Mouse (Mus musculus) limb, embryonic 11.5 days (tissue): ENCODE data around the gene Ugt1a2. TPM values are rescaled to one million over a fixed set of nuclear protein-coding genes. Genes with fewer than 3 reads are reported as not detected.

Source experiments
- ATAC-seq: fragments of 200-750 bp; cut with Nextera tagmentation; 2 replicates; pipeline ENCODE4 v1.8.0; 2017; ENCODE audit warnings: low read depth; ENCODE audit not compliant: insufficient number of reproducible peaks, low FRiP score, low TSS enrichment
- DNase-seq: peaks from one replicate; pipeline ENCODE4 v3.0.0-alpha.2; 2015; ENCODE audit warnings: low spot score
- H3K27ac ChIP-seq: fragments of 300-500 bp; sonication (generic); replicated peaks from 2 replicates; pipeline ENCODE4 v1.5.1; 2014; ENCODE audit warnings: low read depth, mild to moderate bottlenecking, low read length
- H3K27me3 ChIP-seq: fragments of 300-500 bp; sonication (generic); 2 replicates; pipeline ENCODE4 v1.6.1; 2014; ENCODE audit warnings: mild to moderate bottlenecking, low read length, mixed read lengths; ENCODE audit not compliant: control insufficient read depth, insufficient read depth
- H3K36me3 ChIP-seq: fragments of 300-500 bp; sonication (generic); 2 replicates; pipeline ENCODE4 v1.6.1; 2014; ENCODE audit warnings: mild to moderate bottlenecking, low read length, moderate library complexity, mixed read lengths; ENCODE audit not compliant: control insufficient read depth, insufficient read depth
- H3K4me1 ChIP-seq: fragments of 300-500 bp; sonication (generic); 2 replicates; pipeline ENCODE4 v1.6.1; 2014; ENCODE audit warnings: low read length, mixed read lengths; ENCODE audit not compliant: control insufficient read depth, insufficient read depth
- H3K4me2 ChIP-seq: fragments of 300-500 bp; sonication (generic); 2 replicates; pipeline ENCODE4 v1.6.1; 2014; ENCODE audit warnings: low read depth, mild to moderate bottlenecking, moderate library complexity; ENCODE audit not compliant: severe bottlenecking
- H3K4me3 ChIP-seq: fragments of 300-500 bp; sonication (generic); 2 replicates; pipeline ENCODE4 v1.5.1; 2014; ENCODE audit warnings: low read depth, low read length
- H3K9ac ChIP-seq: fragments of 300-500 bp; sonication (generic); 2 replicates; pipeline ENCODE4 v1.6.1; 2014; ENCODE audit warnings: mild to moderate bottlenecking, low read length
- H3K9me3 ChIP-seq: fragments of 300-500 bp; sonication (generic); 2 replicates; pipeline ENCODE4 v1.6.1; 2016; ENCODE audit warnings: low read length; ENCODE audit not compliant: control insufficient read depth
- WGBS: fragments of 180-500 bp; shearing (Covaris S2); extraction: QIAGEN DNeasy Blood & Tissue Kit; methylation state at CpG from one replicate; pipeline ENCODE4 v1.1.7; 2014; 5-methylcytosine and 5-hydroxymethylcytosine counted together
- polyA plus RNA-seq: library from polyadenylated mRNA; unstranded; fragments of >200 nt; fragmentation: Nextera tagmentation; extraction: Ambion mirVana; gene quantifications from 2 replicates; pipeline ENCODE4 v1.2.1, GENCODE M21; 2014

Gene Ugt1a2
- polyA plus RNA-seq, 1 experiment from 2014 or later: not detected

DNA sequence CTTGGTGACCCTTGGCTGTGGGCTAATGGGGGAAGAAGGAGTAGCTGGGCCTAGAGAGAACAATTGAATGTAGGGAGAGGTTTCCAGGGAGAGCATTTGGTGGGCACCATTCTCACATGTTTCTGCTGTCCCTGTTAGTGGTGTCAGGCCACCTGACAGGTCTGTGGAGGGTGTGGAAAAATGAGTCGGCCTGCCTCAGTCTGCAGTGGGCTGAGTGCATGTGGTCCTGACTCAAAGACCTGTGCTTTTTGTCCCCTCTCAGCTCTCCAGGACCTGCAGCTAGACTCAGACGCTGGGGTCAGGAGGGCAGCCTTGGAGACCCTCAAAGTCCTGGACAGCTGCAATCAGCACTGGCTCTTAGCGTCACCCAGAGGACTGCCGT lies 59.2 kb downstream of the Ugt1a2 start:
- no peak overlapping the region for H3K4me2 ChIP-seq
- H3K27me3 ChIP-seq: no peaks in the 10 kb centered on the region
- 81% methylated on average over 4 of the region's 4 CpGs for WGBS
- H3K36me3 ChIP-seq: peaks cover 38% of the 10 kb centered on the region
- H3K9me3 ChIP-seq: peaks cover 69% of the 10 kb centered on the region
- no peaks in the 10 kb centered on the region for H3K4me1 ChIP-seq
- ATAC-seq (no peak), DNase-seq (no peak)
- no peak overlapping the region for H3K27ac ChIP-seq
- H3K9ac ChIP-seq: no peak overlapping the region
- H3K4me3 ChIP-seq: no peak overlapping the region

- WGBS: 86% methylated on average over 6 of the region's 6 CpGs
- no peaks in the 10 kb centered on the region for H3K4me1 ChIP-seq
- H3K4me2 ChIP-seq: no peak overlapping the region
- no peak overlapping the region for H3K9ac ChIP-seq
- H3K4me3 ChIP-seq: no peak overlapping the region
- peaks cover 68% of the 10 kb centered on the region for H3K9me3 ChIP-seq
- H3K36me3 ChIP-seq: peaks cover 42% of the 10 kb centered on the region
- H3K27me3 ChIP-seq: no peaks in the 10 kb centered on the region
- H3K27ac ChIP-seq: no peak overlapping the region
- no peak for ATAC-seq
- no peak for DNase-seq
Measured at GRCm38 (mm10) chr1:88260114-88260513, 59.7 kb downstream of the Ugt1a2 start.

GRCm38 (mm10) chr1:88260604-88261377 lies 60.4 kb downstream of the Ugt1a2 start:
- no peak for ATAC-seq
- no peaks in the 10 kb centered on the region for H3K4me1 ChIP-seq

DNA sequence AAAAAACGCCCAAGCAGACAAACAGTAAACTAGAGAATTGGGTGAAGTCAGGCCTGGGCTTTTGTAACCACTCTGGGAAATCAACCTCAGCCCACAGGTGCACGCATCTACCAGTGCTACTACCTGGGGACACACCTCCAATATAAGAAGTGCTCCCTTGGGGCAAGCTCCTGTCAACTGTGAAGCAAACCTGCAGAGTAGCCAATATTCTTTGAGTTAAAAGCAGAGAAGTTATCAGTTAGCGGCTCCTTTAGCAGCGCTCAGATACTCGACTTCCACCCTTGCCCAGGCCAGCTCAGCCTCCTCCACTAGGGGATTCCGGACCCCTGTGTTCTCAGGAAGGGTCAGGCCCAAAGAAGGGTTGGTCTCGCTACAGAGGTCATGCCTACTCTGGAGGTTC lies 61.3 kb downstream of the Ugt1a2 start:
- Histone ChIP-seq H3K9ac (no peak overlapping the region), H3K4me3 (no peak overlapping the region), H3K27ac (no peak overlapping the region), H3K27me3 (no peaks in the 10 kb centered on the region), H3K4me1 (no peaks in the 10 kb centered on the region), H3K4me2 (no peak overlapping the region), H3K36me3 (peaks cover 58% of the 10 kb centered on the region), H3K9me3 (peaks cover 57% of the 10 kb centered on the region)
- DNase-seq: no peak
- WGBS: 86% methylated on average over 7 of the region's 7 CpGs
- peak; percentile 4; the same call in 1 of the 2 replicates for ATAC-seq

More at GRCm38 (mm10) chr1:88260604-88261377, 60.4 kb downstream of the Ugt1a2 start:
- Histone ChIP-seq H3K9ac (no peak overlapping the region), H3K4me3 (no peak overlapping the region), H3K27ac (no peak overlapping the region), H3K36me3 (peaks cover 49% of the 10 kb centered on the region), H3K9me3 (peaks cover 62% of the 10 kb centered on the region), H3K4me2 (no peak overlapping the region), H3K27me3 (no peaks in the 10 kb centered on the region)
- 84% methylated on average over 10 of the region's 10 CpGs for whole genome bisulfite sequencing
- no peak for DNase-seq

DNA sequence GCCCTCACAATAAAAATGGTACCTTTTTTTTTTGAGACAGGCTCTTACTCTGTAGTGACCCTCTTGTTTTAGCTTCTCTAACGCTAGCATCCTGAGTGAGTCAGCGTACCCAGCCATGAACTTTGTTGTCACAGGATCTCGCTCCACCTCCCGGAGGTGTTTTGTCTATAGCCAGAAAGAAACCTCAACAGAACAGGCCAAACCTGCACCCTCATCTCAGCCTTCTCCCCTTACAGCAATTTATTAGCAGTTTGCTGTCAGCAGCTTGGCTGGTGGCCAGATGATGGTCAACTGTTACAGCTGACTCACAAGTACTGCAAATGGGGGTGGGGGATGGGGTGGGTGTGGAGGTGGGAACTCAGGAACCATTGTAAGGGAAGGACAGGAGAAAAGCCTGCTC lies 61.9 kb downstream of the Ugt1a2 start:
- Histone ChIP-seq H3K27me3 (no peaks in the 10 kb centered on the region), H3K9me3 (peaks cover 53% of the 10 kb centered on the region), H3K4me1 (no peaks in the 10 kb centered on the region), H3K4me3 (no peak overlapping the region), H3K9ac (no peak overlapping the region), H3K36me3 (peaks cover 64% of the 10 kb centered on the region), H3K4me2 (no peak overlapping the region), H3K27ac (no peak overlapping the region)
- no peak for DNase-seq
- WGBS: 88% methylated on average over 4 of the region's 4 CpGs
- no peak for ATAC-seq

DNA sequence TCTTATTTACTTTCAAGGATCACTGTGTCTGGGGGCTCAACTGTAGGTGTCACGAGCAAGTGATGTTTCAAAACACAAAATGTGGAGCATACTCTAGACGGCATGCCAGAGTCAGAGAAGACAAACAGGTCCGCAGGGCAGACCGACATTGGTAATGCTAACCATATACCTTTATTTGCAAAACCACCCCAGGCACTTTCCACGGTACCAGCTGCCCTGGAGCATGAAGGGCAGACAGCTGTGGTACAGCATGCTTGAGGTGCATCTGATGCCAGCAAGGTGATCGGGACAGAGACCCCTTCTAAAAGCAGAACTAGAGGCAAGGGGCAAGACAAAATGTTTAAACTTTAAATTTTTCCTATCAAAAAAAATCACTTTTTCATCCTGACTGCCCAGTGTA lies 62.6 kb downstream of the Ugt1a2 start:
- H3K9me3 ChIP-seq: peaks cover 48% of the 10 kb centered on the region
- 77% methylated on average over 6 of the region's 6 CpGs for WGBS
- H3K27ac ChIP-seq: no peak overlapping the region
- no peaks in the 10 kb centered on the region for H3K27me3 ChIP-seq
- H3K4me1 ChIP-seq: no peaks in the 10 kb centered on the region
- ATAC-seq: no peak
- no peak overlapping the region for H3K9ac ChIP-seq
- no peak overlapping the region for H3K4me3 ChIP-seq
- peaks cover 71% of the 10 kb centered on the region for H3K36me3 ChIP-seq
- H3K4me2 ChIP-seq: no peak overlapping the region
- DNase-seq: no peak

- Histone ChIP-seq H3K27me3 (no peaks in the 10 kb centered on the region), H3K4me2 (no peak overlapping the region), H3K4me1 (no peaks in the 10 kb centered on the region), H3K36me3 (peaks cover 79% of the 10 kb centered on the region), H3K9ac (no peak overlapping the region), H3K4me3 (no peak overlapping the region), H3K9me3 (peaks cover 44% of the 10 kb centered on the region), H3K27ac (no peak overlapping the region)
- no peak for DNase-seq
- ATAC-seq: no peak
- WGBS: 92% methylated on average over 5 of the region's 5 CpGs
Measured at GRCm38 (mm10) chr1:88263778-88264177, 63.4 kb downstream of the Ugt1a2 start.

GRCm38 (mm10) chr1:88264237-88264868 lies 64.0 kb downstream of the Ugt1a2 start:
- no peak overlapping the region for H3K27ac ChIP-seq
- no peak overlapping the region for H3K9ac ChIP-seq
- no peaks in the 10 kb centered on the region for H3K27me3 ChIP-seq
- no peak overlapping the region for H3K4me2 ChIP-seq
- DNase-seq: no peak
- 88% methylated on average over 7 of the region's 7 CpGs for WGBS
- no peak overlapping the region for H3K4me3 ChIP-seq
- H3K9me3 ChIP-seq: peaks cover 44% of the 10 kb centered on the region
- ATAC-seq: no peak
- H3K4me1 ChIP-seq: no peaks in the 10 kb centered on the region
- peaks cover 85% of the 10 kb centered on the region for H3K36me3 ChIP-seq
